8 mouse cellular contexts compared by ENCODE assay signal in the genomic region with DNA sequence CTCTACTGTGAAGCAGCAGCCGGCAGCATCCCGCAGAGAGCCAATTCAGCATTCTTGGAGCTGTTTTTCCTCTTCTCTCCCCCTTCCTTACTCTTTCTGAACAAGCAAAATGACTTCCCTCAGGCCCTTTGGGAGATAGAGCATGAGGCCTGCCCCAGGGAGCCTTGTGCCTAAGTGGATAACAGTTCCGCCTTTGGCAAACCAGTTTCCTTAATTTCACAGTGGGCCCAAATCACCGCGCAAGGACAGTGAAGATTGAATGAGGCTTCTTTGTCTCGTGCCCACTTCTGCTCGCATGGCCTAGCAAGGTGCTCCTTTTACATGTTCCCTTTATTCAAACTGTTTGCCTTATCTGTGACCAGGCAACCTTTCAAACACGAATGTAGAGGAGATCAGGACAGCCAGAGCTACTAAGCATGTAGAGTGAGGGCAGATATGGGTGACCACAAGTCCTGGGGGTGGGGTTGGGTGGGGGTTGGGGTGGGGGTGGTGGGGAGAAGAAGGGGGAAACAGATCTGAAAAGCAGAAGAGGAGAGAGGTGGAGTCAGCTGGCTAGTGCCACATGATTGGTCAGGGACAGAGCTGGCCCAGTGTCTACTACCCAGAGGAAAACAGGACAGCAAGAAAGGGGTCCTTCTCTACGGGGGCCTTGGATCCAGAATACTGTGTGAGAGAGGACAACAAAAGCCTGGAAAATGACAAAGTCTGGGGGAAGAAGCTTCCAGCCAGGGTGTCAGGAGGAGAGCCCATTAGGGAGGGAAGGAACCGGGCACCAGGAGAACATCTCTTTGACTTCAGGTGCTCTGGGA.
DNase-seq lines count a peak whose midpoint lies in the region; ATAC-seq lines count a peak whose summit lies in the region.

No protein-coding gene starts in this region.

- peak; percentile 14; the same call in 1 of the 2 replicates for ATAC-seq in forebrain, embryonic 16.5 days
- ATAC-seq in liver, embryonic 11.5 days (replicated peaks; ENCODE audit: low FRiP score): peak; percentile 74
- no peak for ATAC-seq in erythroid progenitor cell, adult 5-6 weeks (replicated peaks; ENCODE audit: low FRiP score, poor library complexity, severe bottlenecking)

- H3K4me1 ChIP-seq in forebrain, embryonic 16.5 days (replicated peaks; ENCODE audit: control insufficient read depth, insufficient read depth, low read length): peaks cover 21% of the 10 kb centered on the region
- no peaks in the 10 kb centered on the region for H3K4me1 ChIP-seq in liver, embryonic 11.5 days (replicated peaks; ENCODE audit: control insufficient read depth, insufficient read depth, low read length)

- H3K36me3 ChIP-seq in forebrain, embryonic 16.5 days (ENCODE audit: control insufficient read depth, insufficient read depth): no peaks in the 10 kb centered on the region
- no peaks in the 10 kb centered on the region for H3K36me3 ChIP-seq in liver, embryonic 11.5 days (ENCODE audit: control insufficient read depth, insufficient read depth, low read length)

- 14% methylated on average over 10 of the region's 10 CpGs for WGBS in forebrain, embryonic 16.5 days
- WGBS in liver, embryonic 11.5 days: 15% methylated on average over 10 of the region's 10 CpGs

- peak overlapping the region; percentile 89 for H3K27ac ChIP-seq in forebrain, embryonic 16.5 days (ENCODE audit: low read length)
- no peak overlapping the region for H3K27ac ChIP-seq in liver, embryonic 11.5 days (ENCODE audit: low read depth, low read length)

- peak; percentile 5 for DNase-seq in left cerebral cortex, postnatal 4 days
- DNase-seq in left cerebral cortex, adult 9 months (ENCODE audit: low spot score in 2 of 2): no peak
- no peak for DNase-seq in liver, embryonic 11.5 days (ENCODE audit: low spot score)
- peak; percentile 20 for DNase-seq in retina, postnatal 1 day
- no peak for DNase-seq in kidney, postnatal 25 days
- DNase-seq in lung, postnatal 36 days: no peak

- H3K9me3 ChIP-seq in forebrain, embryonic 16.5 days (ENCODE audit: control insufficient read depth, low read length): no peaks in the 10 kb centered on the region
- H3K9me3 ChIP-seq in liver, embryonic 11.5 days (ENCODE audit: control insufficient read depth, low read length): no peaks in the 10 kb centered on the region

- H3K9ac ChIP-seq in forebrain, embryonic 16.5 days (replicated peaks; ENCODE audit: low read depth, low read length): peak overlapping the region; percentile 54
- peak overlapping the region; percentile 27; the same call in 1 of the 2 replicates for H3K9ac ChIP-seq in liver, embryonic 11.5 days (ENCODE audit: low read depth, low read length)

- H3K4me3 ChIP-seq in forebrain, embryonic 16.5 days (replicated peaks; ENCODE audit: low read length): peak overlapping the region; percentile 45
- H3K4me3 ChIP-seq in liver, embryonic 11.5 days (ENCODE audit: low read depth, low read length): peak overlapping the region; percentile 45

- H3K27me3 ChIP-seq in forebrain, embryonic 16.5 days (replicated peaks; ENCODE audit: control insufficient read depth, insufficient read depth, low read length): no peaks in the 10 kb centered on the region
- no peaks in the 10 kb centered on the region; the same call in 1 of the 2 replicates for H3K27me3 ChIP-seq in liver, embryonic 11.5 days (replicated peaks; ENCODE audit: control insufficient read depth, insufficient read depth, low read length)

- peak overlapping the region; percentile 65 for H3K4me2 ChIP-seq in forebrain, embryonic 16.5 days (ENCODE audit: low read length)
- H3K4me2 ChIP-seq in liver, embryonic 11.5 days: peak overlapping the region; percentile 70

- intact Hi-C loops in left cerebral cortex, postnatal 4 days (cut with DNase I): loop anchor here (5.0 kb wide), 2 partner anchors 1088 to 1108 kb away; no protein-coding TSS in a partner anchor

Comparison
In these comparisons a context has a peak if more than half of its experiments do, and no peak if none do; other contexts are left out.
1. DNase-seq: peak in left cerebral cortex, postnatal 4 days (single experiment) and retina, postnatal 1 day (single experiment); none in left cerebral cortex, adult 9 months (0 of 2), liver, embryonic 11.5 days (single experiment), kidney, postnatal 25 days (0 of 2) and lung, postnatal 36 days (single experiment).